Mouse (Mus musculus) ES-Bruce4 (cell line): ENCODE results near the gene Mrpl10. TPM values are rescaled to one million over a fixed set of nuclear protein-coding genes. Genes with fewer than 3 reads are reported as not detected.
A peak's percentile ranks its signal among the peaks of the same experiment; 100 is the strongest.

Source experiments
- H3K27ac ChIP-seq: 2 replicates; pipeline ENCODE4 v1.5.1; 2012; ENCODE audit warnings: low read length, inconsistent platforms; ENCODE audit not compliant: insufficient read depth
- H3K27me3 ChIP-seq: 2 replicates; pipeline ENCODE4 v1.6.1; 2012; ENCODE audit warnings: mild to moderate bottlenecking, low read length, inconsistent platforms; ENCODE audit not compliant: control insufficient read depth, poor library complexity, insufficient read depth, severe bottlenecking
- H3K36me3 ChIP-seq: 2 replicates; pipeline ENCODE4 v1.6.1; 2012; ENCODE audit warnings: inconsistent platforms, mild to moderate bottlenecking, low read length, moderate library complexity; ENCODE audit not compliant: control insufficient read depth, poor library complexity, insufficient read depth, severe bottlenecking
- H3K4me1 ChIP-seq: one replicate; pipeline ENCODE4 v1.8.1; 2011; ENCODE audit warnings: low read length; ENCODE audit not compliant: control insufficient read depth, insufficient read depth
- H3K4me3 ChIP-seq: 2 replicates; pipeline ENCODE4 v1.5.1; 2011; ENCODE audit warnings: low read depth, mild to moderate bottlenecking, low read length
- H3K9ac ChIP-seq: 2 replicates; pipeline ENCODE4 v1.6.1; 2012; ENCODE audit warnings: low read depth, mild to moderate bottlenecking, inconsistent platforms; ENCODE audit not compliant: poor library complexity, severe bottlenecking
- H3K9me3 ChIP-seq: replicated peaks from 2 replicates; pipeline ENCODE4 v1.6.1; 2012; ENCODE audit warnings: mild to moderate bottlenecking, low read length, inconsistent platforms; ENCODE audit not compliant: control insufficient read depth, poor library complexity, insufficient read depth, severe bottlenecking
- CTCF ChIP-seq: IDR thresholded peaks from one replicate; pipeline ENCODE4 v1.8.1; 2011; ENCODE audit warnings: low read depth, low read length
- EP300 ChIP-seq: IDR thresholded peaks from 2 replicates; pipeline ENCODE4 v1.6.1; 2011; ENCODE audit warnings: low read depth, low read length; ENCODE audit not compliant: insufficient read depth
- POLR2A ChIP-seq: IDR thresholded peaks from one replicate; pipeline ENCODE4 v1.8.1; 2011; ENCODE audit warnings: low read length; ENCODE audit not compliant: insufficient read depth
- polyA plus RNA-seq: library from polyadenylated mRNA; stranded (reverse); fragments of >200 nt; gene quantifications from 2 replicates; pipeline ENCODE4 v1.2.4, GENCODE M21; 2011; ENCODE audit warnings: low read depth; ENCODE audit not compliant: missing spikeins, insufficient read depth, insufficient read length

Gene Mrpl10
- polyA plus RNA-seq, 1 experiment = 62.6 TPM

GRCm38 (mm10) chr11:97033781-97034180 lies 7.6 kb upstream of the Mrpl10 start:
- Histone ChIP-seq H3K4me1 (no peaks in the 10 kb centered on the region), H3K27me3 (no peaks in the 10 kb centered on the region), H3K4me3 (no peak overlapping the region), H3K9me3 (no peaks in the 10 kb centered on the region), H3K9ac (no peak overlapping the region), H3K27ac (no peak overlapping the region), H3K36me3 (no peaks in the 10 kb centered on the region)
- TF ChIP-seq POLR2A (no peak), EP300 (no peak), CTCF (no peak)

GRCm38 (mm10) chr11:97036141-97036540 lies 5.2 kb upstream of the Mrpl10 start:
- Histone ChIP-seq H3K27me3 (no peaks in the 10 kb centered on the region), H3K9me3 (no peaks in the 10 kb centered on the region), H3K36me3 (no peaks in the 10 kb centered on the region), H3K4me1 (no peaks in the 10 kb centered on the region), H3K27ac (no peak overlapping the region), H3K9ac (no peak overlapping the region), H3K4me3 (no peak overlapping the region)
- TF ChIP-seq CTCF = no peak
- TF ChIP-seq POLR2A = no peak
- no peak for TF ChIP-seq EP300

GRCm38 (mm10) chr11:97038881-97039280 lies 2.5 kb upstream of the Mrpl10 start:
- no peak overlapping the region for H3K27ac ChIP-seq
- no peaks in the 10 kb centered on the region for H3K27me3 ChIP-seq
- no peak overlapping the region for H3K9ac ChIP-seq
- H3K4me1 ChIP-seq = no peaks in the 10 kb centered on the region
- H3K4me3 ChIP-seq = no peak overlapping the region
- no peaks in the 10 kb centered on the region for H3K36me3 ChIP-seq
- TF ChIP-seq EP300 (no peak), POLR2A (no peak), CTCF (no peak)
- no peaks in the 10 kb centered on the region for H3K9me3 ChIP-seq

GRCm38 (mm10) chr11:97040301-97041021 lies 899 bp upstream of the Mrpl10 start:
- H3K4me3 ChIP-seq = no peak overlapping the region

GRCm38 (mm10) chr11:97044902-97045301 lies 3.5 kb downstream of the Mrpl10 start:
- no peak overlapping the region for H3K4me3 ChIP-seq
- H3K9ac ChIP-seq = no peak overlapping the region
- TF ChIP-seq CTCF (no peak), POLR2A (no peak), EP300 (no peak)
- no peaks in the 10 kb centered on the region for H3K9me3 ChIP-seq
- no peaks in the 10 kb centered on the region for H3K27me3 ChIP-seq
- H3K4me1 ChIP-seq = no peaks in the 10 kb centered on the region
- H3K27ac ChIP-seq = no peak overlapping the region
- H3K36me3 ChIP-seq = peaks cover 7% of the 10 kb centered on the region

More at GRCm38 (mm10) chr11:97040301-97041021, 899 bp upstream of the Mrpl10 start:
- Histone ChIP-seq H3K9ac (no peak overlapping the region), H3K9me3 (no peaks in the 10 kb centered on the region), H3K4me1 (no peaks in the 10 kb centered on the region), H3K27me3 (no peaks in the 10 kb centered on the region), H3K27ac (no peak overlapping the region), H3K36me3 (no peaks in the 10 kb centered on the region)
- TF ChIP-seq EP300 (no peak), POLR2A (no peak), CTCF (no peak)

GRCm38 (mm10) chr11:97045861-97046260 lies 4.5 kb downstream of the Mrpl10 start:
- Histone ChIP-seq H3K4me3 (no peak overlapping the region), H3K27ac (no peak overlapping the region), H3K9ac (no peak overlapping the region), H3K27me3 (no peaks in the 10 kb centered on the region), H3K36me3 (peaks cover 7% of the 10 kb centered on the region), H3K4me1 (no peaks in the 10 kb centered on the region), H3K9me3 (no peaks in the 10 kb centered on the region)
- TF ChIP-seq CTCF = peak; percentile 32
- TF ChIP-seq EP300 = no peak
